ENCODE assay signal across 20 mouse cellular contexts in the genomic region with DNA sequence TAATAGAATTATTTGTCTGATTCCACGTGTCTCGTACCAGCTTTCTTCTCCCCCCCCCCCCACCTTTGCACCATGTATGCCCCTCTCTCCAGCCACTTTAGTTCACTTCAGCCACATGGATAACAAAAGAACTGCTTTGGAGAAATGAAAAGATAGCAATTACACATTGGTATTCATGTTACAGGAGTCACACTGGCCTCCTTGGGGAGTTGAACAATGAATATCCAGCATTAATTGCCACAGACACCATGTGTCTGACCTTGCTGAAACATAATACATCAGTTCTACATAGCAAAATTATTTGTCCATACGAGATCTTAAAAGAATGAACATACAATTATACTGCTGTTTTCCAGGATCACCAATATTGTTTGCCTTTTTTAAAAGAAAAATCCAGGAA.
DNase-seq lines count a peak whose midpoint lies in the region; ATAC-seq and TF ChIP-seq lines count a peak whose summit lies in the region.
"Had no signal": no experiment of that assay in that cellular context is flagged by ENCODE, and none has a peak within 500 bp of the region (broad histone marks: within the 10 kb centered on the region; RNA-seq: fewer than 3 reads in every experiment).

No protein-coding gene starts in this region.

- TF ChIP-seq CTCF in brain, embryonic 14.5 days (IDR thresholded peaks at IDR 0.05; ENCODE audit: borderline replicate concordance, extremely low read depth, insufficient read depth, insufficient read length), result no peak

- H3K9me3 ChIP-seq in hindbrain, embryonic 10.5 days, result no peaks in the 10 kb centered on the region
- no peaks in the 10 kb centered on the region for H3K9me3 ChIP-seq in hindbrain, embryonic 16.5 days (ENCODE audit: control insufficient read depth, low read length)
- no peaks in the 10 kb centered on the region for H3K9me3 ChIP-seq in midbrain, embryonic 14.5 days (ENCODE audit: control insufficient read depth, low read length)
- no peaks in the 10 kb centered on the region for H3K9me3 ChIP-seq in midbrain, embryonic 10.5 days (replicated peaks)
- H3K9me3 ChIP-seq in hindbrain, embryonic 13.5 days, result no peaks in the 10 kb centered on the region
- H3K9me3 ChIP-seq: embryonic facial prominence, embryonic 12.5 days; forebrain, embryonic 13.5 days; heart, embryonic 12.5 days; hindbrain, embryonic 15.5 days had no signal

- H3K9ac ChIP-seq in hindbrain, embryonic 16.5 days (ENCODE audit: low read depth, low read length), result no peak overlapping the region
- no peak overlapping the region; the same call in 1 of the 2 replicates for H3K9ac ChIP-seq in midbrain, embryonic 14.5 days (replicated peaks; ENCODE audit: low read length)
- H3K9ac ChIP-seq in hindbrain, embryonic 13.5 days, result no peak overlapping the region
- H3K9ac ChIP-seq: embryonic facial prominence, embryonic 12.5 days; forebrain, embryonic 13.5 days; forebrain, postnatal 0 days; heart, embryonic 12.5 days; hindbrain, embryonic 15.5 days had no signal

- ATAC-seq in hindbrain, embryonic 16.5 days, result no peak
- no peak for ATAC-seq in midbrain, embryonic 14.5 days (ENCODE audit: low FRiP score, low TSS enrichment)
- no peak for ATAC-seq in hindbrain, embryonic 13.5 days (ENCODE audit: low FRiP score)
- no peak for ATAC-seq in erythroid progenitor cell, adult 5-6 weeks (replicated peaks; ENCODE audit: low FRiP score, poor library complexity, severe bottlenecking)
- ATAC-seq: activated CD4-positive, CD25-positive, alpha-beta regulatory T cell, adult 4 months; forebrain, embryonic 13.5 days; forebrain, postnatal 0 days; Patski had no signal

- H3K4me3 ChIP-seq in hindbrain, embryonic 10.5 days, result no peak overlapping the region
- H3K4me3 ChIP-seq in hindbrain, embryonic 16.5 days (ENCODE audit: low read length), result no peak overlapping the region
- H3K4me3 ChIP-seq in midbrain, embryonic 14.5 days (replicated peaks; ENCODE audit: low read depth, low read length), result no peak overlapping the region
- H3K4me3 ChIP-seq in midbrain, embryonic 10.5 days, result no peak overlapping the region
- H3K4me3 ChIP-seq in hindbrain, embryonic 13.5 days, result no peak overlapping the region
- H3K4me3 ChIP-seq: embryonic facial prominence, embryonic 12.5 days; forebrain, embryonic 13.5 days; heart, embryonic 12.5 days; hindbrain, embryonic 15.5 days had no signal

- H3K27ac ChIP-seq in hindbrain, embryonic 10.5 days, result 0 out of 2 replicates have a peak overlapping the region, but pooled peaks have one; percentile 2
- no peak overlapping the region for H3K27ac ChIP-seq in hindbrain, embryonic 16.5 days (ENCODE audit: low read depth, low read length)
- peak overlapping the region; percentile 33; the same call in 1 of the 2 replicates for H3K27ac ChIP-seq in midbrain, embryonic 14.5 days (replicated peaks; ENCODE audit: low read depth, low read length)
- H3K27ac ChIP-seq in midbrain, embryonic 10.5 days (replicated peaks), result no peak overlapping the region
- peak overlapping the region; percentile 73 for H3K27ac ChIP-seq in hindbrain, embryonic 13.5 days
- H3K27ac ChIP-seq: embryonic facial prominence, embryonic 12.5 days; forebrain, embryonic 13.5 days had no signal

- no peak for TF ChIP-seq POLR2A in brain, embryonic 14.5 days (IDR thresholded peaks at IDR 0.05; ENCODE audit: borderline replicate concordance, extremely low read depth, insufficient read depth, insufficient read length, poor library complexity, severe bottlenecking)

- H3K36me3 ChIP-seq in hindbrain, embryonic 10.5 days, result no peaks in the 10 kb centered on the region
- no peaks in the 10 kb centered on the region for H3K36me3 ChIP-seq in hindbrain, embryonic 16.5 days (ENCODE audit: control insufficient read depth, insufficient read depth, low read length)
- H3K36me3 ChIP-seq in midbrain, embryonic 14.5 days (ENCODE audit: control insufficient read depth, insufficient read depth, low read length), result no peaks in the 10 kb centered on the region
- no peaks in the 10 kb centered on the region for H3K36me3 ChIP-seq in midbrain, embryonic 10.5 days
- H3K36me3 ChIP-seq in hindbrain, embryonic 13.5 days, result no peaks in the 10 kb centered on the region
- H3K36me3 ChIP-seq: embryonic facial prominence, embryonic 12.5 days; heart, embryonic 12.5 days; hindbrain, embryonic 15.5 days had no signal

- H3K4me1 ChIP-seq in hindbrain, embryonic 10.5 days (replicated peaks), result peaks cover 75% of the 10 kb centered on the region
- peaks cover 10% of the 10 kb centered on the region for H3K4me1 ChIP-seq in hindbrain, embryonic 16.5 days (ENCODE audit: control insufficient read depth, insufficient read depth, low read depth, low read length)
- H3K4me1 ChIP-seq in midbrain, embryonic 14.5 days (ENCODE audit: control insufficient read depth, insufficient read depth, low read length), result peaks cover 36% of the 10 kb centered on the region
- peaks cover 66% of the 10 kb centered on the region for H3K4me1 ChIP-seq in midbrain, embryonic 10.5 days
- H3K4me1 ChIP-seq in hindbrain, embryonic 13.5 days (replicated peaks), result peaks cover 76% of the 10 kb centered on the region

- no peak overlapping the region for H3K4me2 ChIP-seq in hindbrain, embryonic 16.5 days (ENCODE audit: low read length)
- H3K4me2 ChIP-seq in midbrain, embryonic 14.5 days (ENCODE audit: low read length), result no peak overlapping the region
- H3K4me2 ChIP-seq in hindbrain, embryonic 13.5 days, result 0 out of 2 replicates have a peak overlapping the region, but pooled peaks have one; percentile 19
- H3K4me2 ChIP-seq: embryonic facial prominence, embryonic 12.5 days; forebrain, embryonic 13.5 days; heart, embryonic 12.5 days; hindbrain, embryonic 15.5 days had no signal

- no peak for DNase-seq in hindbrain, embryonic 10.5 days (ENCODE audit: low spot score)
- peak; percentile 61 for DNase-seq in midbrain, embryonic 14.5 days
- DNase-seq in midbrain, embryonic 10.5 days (ENCODE audit: low spot score), result no peak
- peak; percentile 54 for DNase-seq in brain, embryonic 14.5 days (ENCODE audit: low read depth)
- DNase-seq: adrenal gland, postnatal 14 days; cerebellum, adult 18-20 months; cerebellum, adult 9-11 months; cerebellum, postnatal 36 days; forebrain, postnatal 0 days; gastrocnemius, postnatal 14 days had no signal

- WGBS in hindbrain, embryonic 10.5 days, result 53% methylated on average over 3 of the region's 3 CpGs
- WGBS in hindbrain, embryonic 16.5 days, result 26% methylated on average over 3 of the region's 3 CpGs
- 24% methylated on average over 3 of the region's 3 CpGs for WGBS in midbrain, embryonic 14.5 days
- WGBS in midbrain, embryonic 10.5 days, result 82% methylated on average over 3 of the region's 3 CpGs
- WGBS in hindbrain, embryonic 13.5 days, result 28% methylated on average over 3 of the region's 3 CpGs

- peaks cover 26% of the 10 kb centered on the region for H3K27me3 ChIP-seq in hindbrain, embryonic 10.5 days (ENCODE audit: insufficient read depth, poor library complexity, severe bottlenecking)
- no peaks in the 10 kb centered on the region for H3K27me3 ChIP-seq in hindbrain, embryonic 16.5 days (replicated peaks; ENCODE audit: control insufficient read depth, insufficient read depth, low read length)
- no peaks in the 10 kb centered on the region for H3K27me3 ChIP-seq in midbrain, embryonic 14.5 days (ENCODE audit: control insufficient read depth, insufficient read depth, low read length)
- H3K27me3 ChIP-seq in midbrain, embryonic 10.5 days (ENCODE audit: low read depth, poor library complexity, severe bottlenecking), result peaks cover 51% of the 10 kb centered on the region
- no peaks in the 10 kb centered on the region for H3K27me3 ChIP-seq in hindbrain, embryonic 13.5 days
- H3K27me3 ChIP-seq: CH12.LX; embryonic facial prominence, embryonic 12.5 days; heart, embryonic 12.5 days; hindbrain, embryonic 15.5 days had no signal

Comparison
In these comparisons a context has a peak if more than half of its experiments do, and no peak if none do; other contexts are left out.
1. DNase-seq: peak in midbrain, embryonic 14.5 days (single experiment) and brain, embryonic 14.5 days (single experiment); none in hindbrain, embryonic 10.5 days (single experiment) and midbrain, embryonic 10.5 days (single experiment).
2. H3K27ac ChIP-seq: peak in hindbrain, embryonic 10.5 days (single experiment), midbrain, embryonic 14.5 days (single experiment) and hindbrain, embryonic 13.5 days (single experiment); none in hindbrain, embryonic 16.5 days (single experiment) and midbrain, embryonic 10.5 days (single experiment).